Mouse (Mus musculus) embryonic facial prominence, embryonic 11.5 days (tissue): ENCODE results near the gene Gm45716. TPM values are rescaled to one million over a fixed set of nuclear protein-coding genes. Genes with fewer than 3 reads are reported as not detected.

Source experiments
- polyA plus RNA-seq: library from polyadenylated mRNA; unstranded; fragments of >200 nt; fragmentation: Nextera tagmentation; extraction: Ambion mirVana; gene quantifications from 2 replicates; pipeline ENCODE4 v1.2.1, GENCODE M21; 2014

Gm45716 gene
- polyA plus RNA-seq, 1 experiment from 2014 or later: 17.1 TPM

Other genes starting within 250 kb of the Gm45716 start
- 6.2 and 7.7 TPM in 2 replicates for gene Pctp, start 184.8 kb upstream of the Gm45716 start, polyA plus RNA-seq
- 16.7 and 17.7 TPM in 2 replicates for gene Tmem100, start 157.3 kb upstream of the Gm45716 start, polyA plus RNA-seq
- 45.2 and 46.3 TPM in 2 replicates for gene Mmd, start 61.8 kb downstream of the Gm45716 start, polyA plus RNA-seq
- 1.1 and 1.6 TPM in 2 replicates for gene Hlf, start 203.2 kb downstream of the Gm45716 start, polyA plus RNA-seq